Mouse (Mus musculus) lung, adult 18-20 months (tissue): Measurements from ENCODE around the gene Ryr1.
"Not testable (repeated sequence)": the region's sequence is repeated elsewhere in the genome, so short reads cannot be mapped to it uniquely, and the experiment has no call there.

ENCODE experiments used
- DNase-seq, 2 experiments: peaks; one replicate each; pipeline ENCODE4 v3.0.0; 2022; ENCODE audit warnings: mixed read lengths in 2 of 2

Ryr1 gene

GRCm38 (mm10) chr7:29075208-29075607, 49.8 kb downstream of the Ryr1 start:
- no peak for DNase-seq

- DNase-seq, result peak in 1 of 2 experiments; percentile 17
Observed at GRCm38 (mm10) chr7:29072689-29073088, 52.3 kb downstream of the Ryr1 start.

GRCm38 (mm10) chr7:29071169-29071891, 53.6 kb downstream of the Ryr1 start:
- no peak for DNase-seq

- no peak for DNase-seq
Observed at GRCm38 (mm10) chr7:29070364-29071168, 54.4 kb downstream of the Ryr1 start.

- peak; percentile 60 to 73 for DNase-seq
Observed at GRCm38 (mm10) chr7:29067758-29068157, 57.2 kb downstream of the Ryr1 start.

- not testable (repeated sequence) for DNase-seq
Observed at GRCm38 (mm10) chr7:29063476-29063875, 61.5 kb downstream of the Ryr1 start.

- DNase-seq, result no peak
Observed at GRCm38 (mm10) chr7:29061522-29062037, 63.4 kb downstream of the Ryr1 start.

GRCm38 (mm10) chr7:29059445-29059844, 65.5 kb downstream of the Ryr1 start:
- DNase-seq, result peak; percentile 67 to 82

GRCm38 (mm10) chr7:29052821-29053220, 72.2 kb downstream of the Ryr1 start:
- peak in 1 of 2 experiments; percentile 23 for DNase-seq

GRCm38 (mm10) chr7:29050797-29051196, 74.2 kb downstream of the Ryr1 start:
- DNase-seq, result no peak

- no peak for DNase-seq
Observed at GRCm38 (mm10) chr7:29048615-29049014, 76.4 kb downstream of the Ryr1 start.

- DNase-seq, result no peak
Observed at GRCm38 (mm10) chr7:29048070-29048469, 76.9 kb downstream of the Ryr1 start.

GRCm38 (mm10) chr7:29046533-29046932, 78.4 kb downstream of the Ryr1 start:
- no peak for DNase-seq

- DNase-seq, result no peak
Observed at GRCm38 (mm10) chr7:29044302-29044701, 80.7 kb downstream of the Ryr1 start.

GRCm38 (mm10) chr7:29043674-29044057, 81.3 kb downstream of the Ryr1 start:
- no peak for DNase-seq

GRCm38 (mm10) chr7:29043016-29043673, 81.8 kb downstream of the Ryr1 start:
- peak; percentile 72 to 77 for DNase-seq

GRCm38 (mm10) chr7:29041194-29041593, 83.8 kb downstream of the Ryr1 start:
- DNase-seq, result no peak

GRCm38 (mm10) chr7:29039985-29040661, 84.9 kb downstream of the Ryr1 start:
- no peak for DNase-seq

GRCm38 (mm10) chr7:29039604-29039984, 85.4 kb downstream of the Ryr1 start:
- peak; percentile 74 to 81 for DNase-seq

- no peak for DNase-seq
Observed at GRCm38 (mm10) chr7:29037261-29037660, 87.7 kb downstream of the Ryr1 start.

- DNase-seq, result no peak
Observed at GRCm38 (mm10) chr7:29032685-29033084, 92.3 kb downstream of the Ryr1 start.

- DNase-seq, result no peak
Observed at GRCm38 (mm10) chr7:29031641-29032040, 93.3 kb downstream of the Ryr1 start.
